Mouse (Mus musculus): ENCODE measurements around the gene Aoah.

- peak; percentile 31 for TF ChIP-seq CTCF (IDR thresholded peaks at IDR 0.05; ENCODE audit: low read depth)
- no peak for TF ChIP-seq EP300 (IDR thresholded peaks at IDR 0.05; ENCODE audit: low read depth)
Observed at GRCm38 (mm10) chr13:21050118-21050517, 256.2 kb downstream of the Aoah start.
